ENCODE assay signal across 8 mouse cellular contexts in genomic region chr10:60351761-60352455, GRCm38 (mm10). TPM values are rescaled to one million over a fixed set of nuclear protein-coding genes. Genes with fewer than 3 reads are reported as not detected.
DNase-seq lines count a peak whose midpoint lies in the region; ATAC-seq and TF ChIP-seq lines count a peak whose summit lies in the region.

No protein-coding gene starts in this region.

- no peak overlapping the region for H3K4me3 ChIP-seq in forebrain, embryonic 14.5 days (ENCODE audit: low read depth, low read length)
- no peak overlapping the region for H3K4me3 ChIP-seq in hindbrain, embryonic 11.5 days (ENCODE audit: low read depth, low read length)
- no peak overlapping the region for H3K4me3 ChIP-seq in limb, embryonic 14.5 days (replicated peaks; ENCODE audit: low read length)
- no peak overlapping the region for H3K4me3 ChIP-seq in midbrain, postnatal 0 days (ENCODE audit: low read depth, low read length)

- H3K27ac ChIP-seq in forebrain, embryonic 14.5 days (ENCODE audit: low read depth, low read length): no peak overlapping the region
- peak overlapping the region; percentile 67 for H3K27ac ChIP-seq in hindbrain, embryonic 11.5 days (ENCODE audit: low read depth, low read length)
- H3K27ac ChIP-seq in limb, embryonic 14.5 days (replicated peaks; ENCODE audit: low read depth, low read length): peak overlapping the region; percentile 82
- H3K27ac ChIP-seq in midbrain, postnatal 0 days (ENCODE audit: low read depth, low read length): no peak overlapping the region

- no peak for ATAC-seq in forebrain, embryonic 14.5 days
- peak; percentile 65 for ATAC-seq in hindbrain, embryonic 11.5 days (ENCODE audit: low FRiP score)
- peak; percentile 76 for ATAC-seq in limb, embryonic 14.5 days (ENCODE audit: low FRiP score, low read depth)
- ATAC-seq in midbrain, postnatal 0 days (ENCODE audit: low FRiP score): no peak

- H3K9ac ChIP-seq in forebrain, embryonic 14.5 days (ENCODE audit: low read length): no peak overlapping the region
- no peak overlapping the region for H3K9ac ChIP-seq in hindbrain, embryonic 11.5 days (ENCODE audit: low read depth, low read length)
- no peak overlapping the region for H3K9ac ChIP-seq in limb, embryonic 14.5 days (ENCODE audit: low read depth, low read length, severe bottlenecking)
- no peak overlapping the region for H3K9ac ChIP-seq in midbrain, postnatal 0 days (replicated peaks; ENCODE audit: low read length, poor library complexity, severe bottlenecking)

- H3K9me3 ChIP-seq in forebrain, embryonic 14.5 days (replicated peaks; ENCODE audit: control insufficient read depth, low read length): no peaks in the 10 kb centered on the region
- no peaks in the 10 kb centered on the region for H3K9me3 ChIP-seq in hindbrain, embryonic 11.5 days (ENCODE audit: control insufficient read depth, low read length)
- H3K9me3 ChIP-seq in limb, embryonic 14.5 days (ENCODE audit: control insufficient read depth, low read length): no peaks in the 10 kb centered on the region
- no peaks in the 10 kb centered on the region for H3K9me3 ChIP-seq in midbrain, postnatal 0 days (ENCODE audit: low read length)

- H3K36me3 ChIP-seq in forebrain, embryonic 14.5 days (ENCODE audit: control insufficient read depth, insufficient read depth, low read length): no peaks in the 10 kb centered on the region
- no peaks in the 10 kb centered on the region for H3K36me3 ChIP-seq in hindbrain, embryonic 11.5 days (ENCODE audit: control insufficient read depth, insufficient read depth, low read length)
- no peaks in the 10 kb centered on the region for H3K36me3 ChIP-seq in limb, embryonic 14.5 days (ENCODE audit: control insufficient read depth, insufficient read depth, low read length)
- H3K36me3 ChIP-seq in midbrain, postnatal 0 days (ENCODE audit: insufficient read depth, low read length): no peaks in the 10 kb centered on the region

- 46% methylated on average over 7 of the region's 7 CpGs for WGBS in forebrain, embryonic 14.5 days
- 17% methylated on average over 7 of the region's 7 CpGs for WGBS in hindbrain, embryonic 11.5 days
- 25% methylated on average over 7 of the region's 7 CpGs for WGBS in limb, embryonic 14.5 days
- WGBS in midbrain, postnatal 0 days: 39% methylated on average over 7 of the region's 7 CpGs

- DNase-seq in 3T3-L1 (ENCODE audit: low read depth, low spot score): peak; percentile 93
- peak; percentile 68 for DNase-seq in MN1 (ENCODE audit: low spot score)
- DNase-seq in forebrain, embryonic 14.5 days (ENCODE audit: low spot score): peak; percentile 21
- peak; percentile 54 for DNase-seq in hindbrain, embryonic 11.5 days (ENCODE audit: low spot score)
- DNase-seq in limb, embryonic 14.5 days (ENCODE audit: low spot score): peak; percentile 70
- peak; percentile 56 for DNase-seq in midbrain, postnatal 0 days (ENCODE audit: low spot score)
- DNase-seq in right cerebral cortex, postnatal 10 days (ENCODE audit: low spot score in 2 of 2): no peak
- no peak for DNase-seq in cerebellum, postnatal 4 days (ENCODE audit: low spot score in 2 of 2)

- H3K4me2 ChIP-seq in forebrain, embryonic 14.5 days (ENCODE audit: low read length): no peak overlapping the region
- H3K4me2 ChIP-seq in hindbrain, embryonic 11.5 days (replicated peaks; ENCODE audit: low read depth, low read length): no peak overlapping the region
- no peak overlapping the region for H3K4me2 ChIP-seq in limb, embryonic 14.5 days (replicated peaks; ENCODE audit: low read depth, low read length, severe bottlenecking)
- no peak overlapping the region for H3K4me2 ChIP-seq in midbrain, postnatal 0 days (ENCODE audit: low read depth, low read length, poor library complexity, severe bottlenecking)

- peaks cover 10% of the 10 kb centered on the region for H3K4me1 ChIP-seq in forebrain, embryonic 14.5 days (ENCODE audit: control insufficient read depth, insufficient read depth, low read length)
- peaks cover 7% of the 10 kb centered on the region for H3K4me1 ChIP-seq in hindbrain, embryonic 11.5 days (replicated peaks; ENCODE audit: control insufficient read depth, insufficient read depth, low read length)
- peaks cover 31% of the 10 kb centered on the region for H3K4me1 ChIP-seq in limb, embryonic 14.5 days (ENCODE audit: control insufficient read depth, insufficient read depth, low read length)
- peaks cover 5% of the 10 kb centered on the region; the same call in 1 of the 2 replicates for H3K4me1 ChIP-seq in midbrain, postnatal 0 days (ENCODE audit: insufficient read depth, low read length)

- TF ChIP-seq CTCF in midbrain, postnatal 0 days (IDR thresholded peaks at IDR 0.05): no peak

- peaks cover 3% of the 10 kb centered on the region for H3K27me3 ChIP-seq in forebrain, embryonic 14.5 days (replicated peaks; ENCODE audit: control insufficient read depth, insufficient read depth, low read length)
- H3K27me3 ChIP-seq in hindbrain, embryonic 11.5 days (ENCODE audit: control insufficient read depth, insufficient read depth, low read length): peaks cover 10% of the 10 kb centered on the region
- H3K27me3 ChIP-seq in limb, embryonic 14.5 days (ENCODE audit: control insufficient read depth, insufficient read depth, low read length): no peaks in the 10 kb centered on the region
- peaks cover 8% of the 10 kb centered on the region; the same call in 1 of the 2 replicates for H3K27me3 ChIP-seq in midbrain, postnatal 0 days (ENCODE audit: insufficient read depth, low read length)

- TF ChIP-seq POLR2A in limb, embryonic 14.5 days (IDR thresholded peaks at IDR 0.05; ENCODE audit: borderline replicate concordance, extremely low read depth, insufficient read depth, insufficient read length): no peak

RNA-seq across cellular contexts. Expression of gene Vsir, which starts 5.3 kb away (rescaled TPM):
- 2.1 and 2.3 TPM in 2 replicates for polyA plus RNA-seq in forebrain, embryonic 14.5 days (2014; fragmentation: Nextera tagmentation; extraction: Ambion mirVana)
- 1.3 and 2.5 TPM in 2 replicates for polyA plus RNA-seq in hindbrain, embryonic 11.5 days (2014; fragmentation: Nextera tagmentation; extraction: Ambion mirVana)
- 9.4 and 11.5 TPM in 2 replicates for polyA plus RNA-seq in limb, embryonic 14.5 days (2012; rRNA removed)
- 4.0 and 5.0 TPM in 2 replicates for polyA plus RNA-seq in limb, embryonic 14.5 days (2014; fragmentation: Nextera tagmentation; extraction: Ambion mirVana)
- 5.9 and 15.8 TPM in 2 replicates for total RNA-seq in midbrain, postnatal 0 days (2014; rRNA removed)
- polyA plus RNA-seq in midbrain, postnatal 0 days (2015; fragmentation: Nextera tagmentation; extraction: Ambion mirVana): 3.4 and 3.7 TPM in 2 replicates

RNA-seq across cellular contexts. Expression of gene Gm17455, which starts 47.6 kb away (rescaled TPM):
- 5.8 and 6.9 TPM in 2 replicates for polyA plus RNA-seq in forebrain, embryonic 14.5 days (2014; fragmentation: Nextera tagmentation; extraction: Ambion mirVana)
- 6.3 and 8.3 TPM in 2 replicates for polyA plus RNA-seq in hindbrain, embryonic 11.5 days (2014; fragmentation: Nextera tagmentation; extraction: Ambion mirVana)
- 0.45 and 0.96 TPM in 2 replicates for polyA plus RNA-seq in limb, embryonic 14.5 days (2012; rRNA removed)
- 0.51 and 2.8 TPM in 2 replicates for polyA plus RNA-seq in limb, embryonic 14.5 days (2014; fragmentation: Nextera tagmentation; extraction: Ambion mirVana)
- total RNA-seq in midbrain, postnatal 0 days (2014; rRNA removed): 0.93 and 1.9 TPM in 2 replicates
- 6.9 and 12.5 TPM in 2 replicates for polyA plus RNA-seq in midbrain, postnatal 0 days (2015; fragmentation: Nextera tagmentation; extraction: Ambion mirVana)

Comparison
In these comparisons a context has a peak if more than half of its experiments do, and no peak if none do; other contexts are left out.
1. DNase-seq: peak in 3T3-L1 (single experiment), MN1 (single experiment), forebrain, embryonic 14.5 days (single experiment), hindbrain, embryonic 11.5 days (single experiment), limb, embryonic 14.5 days (single experiment) and midbrain, postnatal 0 days (single experiment); none in right cerebral cortex, postnatal 10 days (0 of 2) and cerebellum, postnatal 4 days (0 of 2).
2. ATAC-seq: peak in hindbrain, embryonic 11.5 days (single experiment) and limb, embryonic 14.5 days (single experiment); none in forebrain, embryonic 14.5 days (single experiment) and midbrain, postnatal 0 days (single experiment).
3. H3K27ac ChIP-seq: peak in hindbrain, embryonic 11.5 days (single experiment) and limb, embryonic 14.5 days (single experiment); none in forebrain, embryonic 14.5 days (single experiment) and midbrain, postnatal 0 days (single experiment).